Mouse (Mus musculus) liver, embryonic 14.5 days (tissue): Measurements from ENCODE around the gene Ids.
"Not testable (repeated sequence)": the region's sequence is repeated elsewhere in the genome, so short reads cannot be mapped to it uniquely, and the experiment has no call there.

ENCODE experiments used
- CTCF ChIP-seq: IDR thresholded peaks from 2 replicates; pipeline ENCODE4 v1.5.1; 2016; ENCODE audit warnings: antibody characterized with exemption, low read depth, control low read depth
- EP300 ChIP-seq: IDR thresholded peaks from 2 replicates; pipeline ENCODE4 v1.6.1; 2016; ENCODE audit warnings: antibody characterized with exemption, low read depth

DNA sequence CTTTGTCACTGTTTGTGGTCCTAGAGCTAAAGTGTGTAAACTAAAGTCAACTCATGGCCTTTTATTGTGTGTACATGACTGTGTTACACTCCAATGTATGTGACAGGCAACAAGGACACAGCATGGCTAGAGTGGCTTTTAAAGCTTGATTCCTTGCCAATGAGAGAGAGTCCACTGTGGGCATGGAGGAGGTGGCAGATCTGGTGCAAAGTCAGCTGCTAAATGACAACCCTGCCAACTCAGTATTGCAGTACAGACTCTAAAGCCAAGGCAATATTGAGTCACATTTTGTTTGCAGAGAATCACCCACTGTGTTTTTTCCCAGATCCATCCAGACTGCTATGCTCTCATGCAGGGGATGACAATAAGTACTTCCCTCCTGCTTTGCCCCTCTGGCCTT lies 27.8 kb upstream of the Ids start:
- not testable (repeated sequence) for TF ChIP-seq CTCF, EP300
